Mouse (Mus musculus) v-Abl transformed pro-B cells (cell line): ENCODE measurements around the gene Setdb1.

ENCODE experiments used
- in situ Hi-C, 2 experiments: fragments of 400-800 bp; cut with MboI; formaldehyde crosslinking; loops; one replicate each; pipeline ENCODE4 v1.15.1; 2025; ENCODE audit not compliant: unreplicated experiment in 2 of 2

Gene Setdb1

GRCm38 (mm10) chr3:95275161-95275560, 81.8 kb downstream of the Setdb1 start:
- in situ Hi-C loops, result no loop called here

- in situ Hi-C loops, result loop anchor here in 1 of 2 experiments (25.0 kb wide), 1 partner anchor 137 kb away; the partner anchor contains the start of genes Lysmd1, Scnm1 and Tnfaip8l2
Measured at GRCm38 (mm10) chr3:95274453-95274852, 82.5 kb downstream of the Setdb1 start.
